Mouse (Mus musculus): ENCODE results near the gene Serpinb9b.

DNA sequence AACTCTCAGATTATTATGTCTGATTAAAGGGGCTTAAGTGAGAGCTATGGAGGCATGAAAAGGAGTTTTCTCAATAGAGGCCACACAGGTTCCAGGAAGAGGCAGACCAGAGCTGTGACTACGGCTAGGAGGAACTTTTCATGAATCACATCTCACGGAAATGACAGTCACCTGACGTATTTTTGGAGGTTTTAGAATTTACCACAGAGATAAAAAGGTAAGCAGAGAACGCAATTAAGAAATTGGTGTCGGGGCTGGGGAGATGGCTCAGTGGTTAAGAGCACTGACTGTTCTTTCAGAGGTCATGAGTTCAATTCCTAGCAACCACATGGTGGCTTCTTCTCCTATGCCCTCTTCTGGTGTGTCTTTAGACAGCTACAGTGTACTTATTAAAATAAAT lies 25.9 kb upstream of the Serpinb9b start:
- TF ChIP-seq CTCF (IDR thresholded peaks at IDR 0.05; ENCODE audit: control insufficient read depth, insufficient read depth, insufficient read length) = no peak
- TF ChIP-seq MAX (IDR thresholded peaks at IDR 0.05) = no peak
- no peak for TF ChIP-seq MYOD1 (IDR thresholded peaks at IDR 0.05; ENCODE audit: control insufficient read depth, insufficient read length, low read depth)
- no peak for TF ChIP-seq USF1 (IDR thresholded peaks at IDR 0.05; ENCODE audit: low read depth)
- TF ChIP-seq FOSL1 (IDR thresholded peaks at IDR 0.05; ENCODE audit: insufficient read depth, low read length, poor library complexity, severe bottlenecking) = no peak

Data from C2C12 (cell line).